Comparison of ENCODE assay signal across 8 mouse cellular contexts in genomic region chr13:24761083-24761402, GRCm38 (mm10). TPM values are rescaled to one million over a fixed set of nuclear protein-coding genes. Genes with fewer than 3 reads are reported as not detected.
DNase-seq lines count a peak whose midpoint lies in the region; ATAC-seq and TF ChIP-seq lines count a peak whose summit lies in the region.

No protein-coding gene starts in this region.

- no peaks in the 10 kb centered on the region for H3K4me1 ChIP-seq in kidney, postnatal 0 days (replicated peaks; ENCODE audit: insufficient read depth, low read length)
- H3K4me1 ChIP-seq in embryonic facial prominence, embryonic 11.5 days (ENCODE audit: control insufficient read depth, insufficient read depth, low read length), result no peaks in the 10 kb centered on the region
- peaks cover 9% of the 10 kb centered on the region; the same call in 1 of the 2 replicates for H3K4me1 ChIP-seq in intestine, embryonic 14.5 days (replicated peaks; ENCODE audit: control insufficient read depth, insufficient read depth, low read length)
- peaks cover 6% of the 10 kb centered on the region for H3K4me1 ChIP-seq in midbrain, embryonic 16.5 days (ENCODE audit: control insufficient read depth, insufficient read depth, low read length)

- H3K4me2 ChIP-seq in kidney, postnatal 0 days (ENCODE audit: low read length), result peak overlapping the region; percentile 69
- H3K4me2 ChIP-seq in embryonic facial prominence, embryonic 11.5 days (ENCODE audit: low read depth, low read length), result peak overlapping the region; percentile 69
- H3K4me2 ChIP-seq in intestine, embryonic 14.5 days (ENCODE audit: low read length), result peak overlapping the region; percentile 64
- peak overlapping the region; percentile 87 for H3K4me2 ChIP-seq in midbrain, embryonic 16.5 days (ENCODE audit: low read length)

- peak overlapping the region; percentile 85 for H3K27ac ChIP-seq in kidney, postnatal 0 days
- peak overlapping the region; percentile 88 for H3K27ac ChIP-seq in embryonic facial prominence, embryonic 11.5 days (replicated peaks; ENCODE audit: low read depth, low read length)
- peak overlapping the region; percentile 90 for H3K27ac ChIP-seq in intestine, embryonic 14.5 days (ENCODE audit: low read depth)
- H3K27ac ChIP-seq in midbrain, embryonic 16.5 days (ENCODE audit: low read length), result no peak overlapping the region

- H3K9ac ChIP-seq in kidney, postnatal 0 days (ENCODE audit: low read depth, low read length), result peak overlapping the region; percentile 75; the same call in 1 of the 2 replicates
- peak overlapping the region; percentile 93 for H3K9ac ChIP-seq in embryonic facial prominence, embryonic 11.5 days (replicated peaks; ENCODE audit: low read length)
- H3K9ac ChIP-seq in intestine, embryonic 14.5 days (ENCODE audit: low read length), result peak overlapping the region; percentile 80
- H3K9ac ChIP-seq in midbrain, embryonic 16.5 days (ENCODE audit: low read depth, low read length), result peak overlapping the region; percentile 50

- no peak for ATAC-seq in kidney, postnatal 0 days (replicated peaks; ENCODE audit: low FRiP score, low read depth)
- no peak for ATAC-seq in embryonic facial prominence, embryonic 11.5 days (replicated peaks; ENCODE audit: insufficient number of reproducible peaks, low FRiP score, low TSS enrichment, low read depth)
- ATAC-seq in intestine, embryonic 14.5 days (replicated peaks; ENCODE audit: low FRiP score, low TSS enrichment, low read depth), result no peak; the same call in 1 of the 2 replicates
- no peak; the same call in 1 of the 2 replicates for ATAC-seq in midbrain, embryonic 16.5 days

- peak overlapping the region; percentile 77 for H3K4me3 ChIP-seq in kidney, postnatal 0 days (replicated peaks; ENCODE audit: low read depth, low read length)
- peak overlapping the region; percentile 94 for H3K4me3 ChIP-seq in embryonic facial prominence, embryonic 11.5 days (ENCODE audit: low read depth, low read length)
- H3K4me3 ChIP-seq in intestine, embryonic 14.5 days (ENCODE audit: low read depth, low read length), result peak overlapping the region; percentile 67
- H3K4me3 ChIP-seq in midbrain, embryonic 16.5 days (ENCODE audit: low read depth, low read length), result peak overlapping the region; percentile 76

- WGBS in kidney, postnatal 0 days, result 7% methylated on average over 10 of the region's 10 CpGs
- WGBS in embryonic facial prominence, embryonic 11.5 days, result 5% methylated on average over 10 of the region's 10 CpGs
- WGBS in intestine, embryonic 14.5 days, result 2% methylated on average over 10 of the region's 10 CpGs
- 9% methylated on average over 10 of the region's 10 CpGs for WGBS in midbrain, embryonic 16.5 days

- DNase-seq in kidney, postnatal 0 days (ENCODE audit: low spot score), result no peak
- no peak for DNase-seq in kidney, postnatal 4 days
- DNase-seq in embryonic facial prominence, embryonic 11.5 days (ENCODE audit: low spot score), result no peak
- DNase-seq in intestine, embryonic 14.5 days (ENCODE audit: low spot score), result no peak
- DNase-seq in cerebellum, adult 9-10 months, result no peak
- no peak for DNase-seq in retina, embryonic 14.5 days (ENCODE audit: low spot score)
- DNase-seq in ovary, postnatal 10 days (ENCODE audit: low spot score), result no peak

- H3K9me3 ChIP-seq in kidney, postnatal 0 days (replicated peaks; ENCODE audit: low read length), result no peaks in the 10 kb centered on the region
- no peaks in the 10 kb centered on the region for H3K9me3 ChIP-seq in embryonic facial prominence, embryonic 11.5 days (replicated peaks; ENCODE audit: control insufficient read depth, low read length)
- H3K9me3 ChIP-seq in intestine, embryonic 14.5 days (ENCODE audit: control insufficient read depth, low read length), result no peaks in the 10 kb centered on the region
- no peaks in the 10 kb centered on the region for H3K9me3 ChIP-seq in midbrain, embryonic 16.5 days (replicated peaks; ENCODE audit: control insufficient read depth, low read length, poor library complexity, severe bottlenecking)

- no peaks in the 10 kb centered on the region for H3K27me3 ChIP-seq in kidney, postnatal 0 days (ENCODE audit: insufficient read depth, low read length)
- H3K27me3 ChIP-seq in embryonic facial prominence, embryonic 11.5 days (ENCODE audit: control insufficient read depth, insufficient read depth, low read length), result no peaks in the 10 kb centered on the region
- H3K27me3 ChIP-seq in intestine, embryonic 14.5 days (replicated peaks; ENCODE audit: control insufficient read depth, insufficient read depth, low read length), result no peaks in the 10 kb centered on the region
- H3K27me3 ChIP-seq in midbrain, embryonic 16.5 days (ENCODE audit: control insufficient read depth, insufficient read depth, low read depth, low read length), result no peaks in the 10 kb centered on the region

- no peak for TF ChIP-seq CTCF in kidney, postnatal 0 days (IDR thresholded peaks at IDR 0.05; ENCODE audit: low read depth)

- no peaks in the 10 kb centered on the region for H3K36me3 ChIP-seq in kidney, postnatal 0 days (ENCODE audit: insufficient read depth, low read length)
- no peaks in the 10 kb centered on the region; the same call in 1 of the 2 replicates for H3K36me3 ChIP-seq in embryonic facial prominence, embryonic 11.5 days (replicated peaks; ENCODE audit: control insufficient read depth, insufficient read depth, low read depth, low read length)
- peaks cover 34% of the 10 kb centered on the region for H3K36me3 ChIP-seq in intestine, embryonic 14.5 days (ENCODE audit: control insufficient read depth, insufficient read depth, low read length)
- no peaks in the 10 kb centered on the region for H3K36me3 ChIP-seq in midbrain, embryonic 16.5 days (ENCODE audit: control insufficient read depth, insufficient read depth, low read length)

RNA-seq across cellular contexts. Expression of gene Gmnn, which starts 0.7 kb away (rescaled TPM):
- 69.8 and 78.7 TPM in 2 replicates for polyA plus RNA-seq in kidney, postnatal 0 days (2015; fragmentation: Nextera tagmentation; extraction: Ambion mirVana)
- 154 and 172 TPM in 2 replicates for polyA plus RNA-seq in embryonic facial prominence, embryonic 11.5 days (2014; fragmentation: Nextera tagmentation; extraction: Ambion mirVana)
- polyA plus RNA-seq in intestine, embryonic 14.5 days (2014; fragmentation: Nextera tagmentation; extraction: Ambion mirVana), result 121 and 124 TPM in 2 replicates
- polyA plus RNA-seq in midbrain, embryonic 16.5 days (2015; fragmentation: Nextera tagmentation; extraction: Ambion mirVana), result 11.0 and 13.6 TPM in 2 replicates

RNA-seq across cellular contexts. Expression of gene Armh2, which starts 20.0 kb away (rescaled TPM):
- not detected in 2 replicates for polyA plus RNA-seq in kidney, postnatal 0 days (2015; fragmentation: Nextera tagmentation; extraction: Ambion mirVana)
- not detected in 2 replicates for polyA plus RNA-seq in embryonic facial prominence, embryonic 11.5 days (2014; fragmentation: Nextera tagmentation; extraction: Ambion mirVana)
- polyA plus RNA-seq in intestine, embryonic 14.5 days (2014; fragmentation: Nextera tagmentation; extraction: Ambion mirVana), result not detected in 2 replicates
- polyA plus RNA-seq in midbrain, embryonic 16.5 days (2015; fragmentation: Nextera tagmentation; extraction: Ambion mirVana), result not detected in 2 replicates

RNA-seq across cellular contexts. Expression of gene BC005537, which starts 40.4 kb away (rescaled TPM):
- 19.1 and 20.6 TPM in 2 replicates for polyA plus RNA-seq in kidney, postnatal 0 days (2015; fragmentation: Nextera tagmentation; extraction: Ambion mirVana)
- polyA plus RNA-seq in embryonic facial prominence, embryonic 11.5 days (2014; fragmentation: Nextera tagmentation; extraction: Ambion mirVana), result 21.0 and 21.2 TPM in 2 replicates
- 25.6 and 27.0 TPM in 2 replicates for polyA plus RNA-seq in intestine, embryonic 14.5 days (2014; fragmentation: Nextera tagmentation; extraction: Ambion mirVana)
- 19.8 and 25.9 TPM in 2 replicates for polyA plus RNA-seq in midbrain, embryonic 16.5 days (2015; fragmentation: Nextera tagmentation; extraction: Ambion mirVana)
